Mouse (Mus musculus) Patski (cell line): ENCODE measurements around the gene Dhrs3. TPM values are rescaled to one million over a fixed set of nuclear protein-coding genes. Genes with fewer than 3 reads are reported as not detected.

Experiments
- ATAC-seq: fragments of 100-300 bp; one replicate; pipeline ENCODE4 v1.8.0; 2021
- CTCF ChIA-PET: fragments of 350-600 bp; sonication (Branson Sonifier 250); formaldehyde crosslinking; loops from one replicate; lab custom pipeline; 2022; ENCODE audit warnings: inconsistent platforms; lab: Charles Lee
- POLR2A ChIA-PET: fragments of 350-600 bp; sonication (Branson Sonifier 250); formaldehyde crosslinking; loops from one replicate; lab custom pipeline; 2022; ENCODE audit warnings: antibody characterized with exemption, inconsistent platforms; lab: Charles Lee
- DNase-seq: peaks from one replicate; pipeline ENCODE4 v3.0.0-alpha.2; 2011; ENCODE audit warnings: low read depth, low spot score
- H3K27me3 ChIP-seq: fragments of 371-371 bp; one replicate; pipeline ENCODE4 v1.5.1; 2021
- CTCF ChIP-seq: fragments of 100-300 bp; IDR thresholded peaks from one replicate; pipeline ENCODE4 v1.5.1; 2021
- in situ Hi-C: fragments of 300-500 bp; cut with MboI; formaldehyde crosslinking; loops from 3 replicates; pipeline ENCODE4 v1.11.1; 2018; ENCODE audit warnings: low pct_unique_long_range_greater_than_20kb, mixed read lengths
- polyA plus RNA-seq: library from polyadenylated mRNA; unstranded; gene quantifications from one replicate; pipeline ENCODE4 v1.2.3, GENCODE M21; 2021

Dhrs3 gene
- polyA plus RNA-seq, result 281 TPM

- in situ Hi-C loops, result loop anchor here (5.0 kb wide), 2 partner anchors 110 to 235 kb away; no protein-coding TSS in a partner anchor
- ATAC-seq (peak; percentile 49), DNase-seq (peak; percentile 70)
- CTCF ChIA-PET, result interaction anchor here (0.8 to 2.0 kb wide), 3 partner anchors 38 to 127 kb away, joined by 3 to 5 read pairs (median 4); no protein-coding TSS in a partner anchor
- TF ChIP-seq CTCF, result no peak
- no peaks in the 10 kb centered on the region for H3K27me3 ChIP-seq
- POLR2A ChIA-PET, result interaction anchor here (0.6 to 4.9 kb wide), 13 partner anchors 57 to 324 kb away, joined by 3 to 42 read pairs (median 4); no protein-coding TSS in a partner anchor
Measured at GRCm38 (mm10) chr4:144892133-144892936, at the start of gene Dhrs3. Dhrs3 (plus strand) TSS chr4:144892827.

GRCm38 (mm10) chr4:144861756-144862505 lies 30.7 kb upstream of the Dhrs3 start:
- ATAC-seq, result no peak
- in situ Hi-C loops, result loop anchor here (10.0 kb wide), 1 partner anchor 97 kb away; no protein-coding TSS in a partner anchor
- DNase-seq, result no peak
- TF ChIP-seq CTCF, result no peak
- POLR2A ChIA-PET, result no interaction called here
- peaks cover 3% of the 10 kb centered on the region for H3K27me3 ChIP-seq
- CTCF ChIA-PET, result no interaction called here

GRCm38 (mm10) chr4:144867926-144868325 lies 24.7 kb upstream of the Dhrs3 start:
- ATAC-seq (no peak), DNase-seq (no peak)
- in situ Hi-C loops, result loop anchor here (10.0 kb wide), 1 partner anchor 103 kb away; no protein-coding TSS in a partner anchor
- CTCF ChIA-PET, result no interaction called here
- POLR2A ChIA-PET, result no interaction called here
- H3K27me3 ChIP-seq, result no peaks in the 10 kb centered on the region
- no peak for TF ChIP-seq CTCF

GRCm38 (mm10) chr4:144868584-144868983 lies 24.0 kb upstream of the Dhrs3 start:
- in situ Hi-C loops, result loop anchor here (10.0 kb wide), 1 partner anchor 104 kb away; no protein-coding TSS in a partner anchor
- ATAC-seq, result no peak
- CTCF ChIA-PET, result no interaction called here
- H3K27me3 ChIP-seq, result no peaks in the 10 kb centered on the region
- DNase-seq, result no peak
- TF ChIP-seq CTCF, result no peak
- POLR2A ChIA-PET, result no interaction called here

DNA sequence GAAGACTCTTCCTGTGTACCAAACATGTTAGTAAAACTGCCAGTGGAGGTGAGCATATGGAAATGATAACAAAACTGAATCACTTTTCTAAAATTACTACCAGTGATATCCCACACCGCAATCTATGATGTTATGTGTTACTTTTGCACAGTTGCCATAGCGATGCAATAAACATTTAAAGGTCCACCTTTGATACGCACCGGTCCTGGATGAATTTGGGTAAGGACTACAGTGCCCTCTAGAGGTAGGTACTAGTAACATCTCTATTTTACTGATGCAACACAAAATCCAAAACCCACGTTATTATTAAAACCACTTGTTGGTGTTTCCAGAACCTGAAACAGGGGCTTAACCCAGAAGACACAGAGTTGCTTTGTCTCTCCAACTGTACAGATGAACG lies 19.7 kb upstream of the Dhrs3 start:
- ChIA-PET CTCF (no interaction called here), POLR2A (no interaction called here)
- in situ Hi-C loops, result no loop called here
- ATAC-seq (no peak), DNase-seq (no peak)
- H3K27me3 ChIP-seq, result no peaks in the 10 kb centered on the region
- peak; percentile 40 for TF ChIP-seq CTCF

DNA sequence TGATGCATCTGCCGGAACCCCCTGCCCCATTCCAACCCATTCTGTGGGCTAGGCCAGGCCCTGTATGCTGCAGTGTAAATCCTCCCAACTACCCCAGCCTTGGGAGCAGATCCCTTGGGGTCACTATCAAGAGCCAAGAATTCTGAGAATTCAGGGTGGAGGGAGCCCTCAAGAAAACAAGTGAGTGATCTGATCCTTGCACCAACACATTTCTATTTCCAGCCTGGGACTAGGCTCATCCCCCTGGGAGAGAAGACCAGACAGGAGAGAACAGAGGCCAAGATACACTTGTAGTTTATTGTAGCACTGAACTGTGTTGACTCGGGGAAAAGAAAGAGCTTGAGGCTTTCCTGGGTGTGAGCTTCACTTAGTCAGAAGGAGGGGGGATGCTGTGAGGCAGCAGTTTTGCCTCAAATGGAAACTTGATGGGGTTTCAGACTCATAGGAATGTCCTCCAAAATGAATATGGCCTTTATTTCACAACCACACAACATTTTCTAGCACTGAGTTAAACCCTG lies 17.0 kb upstream of the Dhrs3 start:
- in situ Hi-C loops, result no loop called here
- CTCF ChIA-PET, result interaction anchor here (5.3 kb wide), 1 partner anchor 14 kb away, joined by 30 read pairs; no protein-coding TSS in a partner anchor
- H3K27me3 ChIP-seq, result no peaks in the 10 kb centered on the region
- ATAC-seq (no peak), DNase-seq (no peak)
- POLR2A ChIA-PET, result interaction anchor here (0.6 kb wide), 1 partner anchor 180 kb away, joined by 3 read pairs; no protein-coding TSS in a partner anchor
- no peak for TF ChIP-seq CTCF

DNA sequence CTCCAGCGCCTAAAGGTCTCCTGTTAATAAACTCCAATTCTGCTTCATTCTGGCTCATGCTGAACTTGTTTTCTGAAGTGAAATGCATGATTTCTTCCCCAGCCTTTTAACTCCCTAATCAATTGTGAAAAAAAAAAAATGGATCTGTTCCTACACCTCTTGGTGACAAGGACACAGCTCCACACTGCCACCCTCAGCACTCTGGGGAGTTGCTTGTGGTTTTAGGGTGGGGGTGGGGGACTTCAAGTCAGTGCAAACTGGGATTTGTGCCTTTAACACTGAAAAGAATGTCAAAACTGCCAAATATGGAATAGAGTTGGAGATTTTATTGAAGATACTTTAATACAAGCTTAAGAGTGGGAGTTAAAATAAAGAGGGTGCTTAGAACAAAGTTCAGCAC lies 13.1 kb upstream of the Dhrs3 start:
- CTCF ChIA-PET, result interaction anchor here (5.3 kb wide), 1 partner anchor 10 kb away, joined by 30 read pairs; no protein-coding TSS in a partner anchor
- H3K27me3 ChIP-seq, result no peaks in the 10 kb centered on the region
- POLR2A ChIA-PET, result no interaction called here
- DNase-seq (no peak), ATAC-seq (no peak)
- in situ Hi-C loops, result no loop called here
- no peak for TF ChIP-seq CTCF

DNA sequence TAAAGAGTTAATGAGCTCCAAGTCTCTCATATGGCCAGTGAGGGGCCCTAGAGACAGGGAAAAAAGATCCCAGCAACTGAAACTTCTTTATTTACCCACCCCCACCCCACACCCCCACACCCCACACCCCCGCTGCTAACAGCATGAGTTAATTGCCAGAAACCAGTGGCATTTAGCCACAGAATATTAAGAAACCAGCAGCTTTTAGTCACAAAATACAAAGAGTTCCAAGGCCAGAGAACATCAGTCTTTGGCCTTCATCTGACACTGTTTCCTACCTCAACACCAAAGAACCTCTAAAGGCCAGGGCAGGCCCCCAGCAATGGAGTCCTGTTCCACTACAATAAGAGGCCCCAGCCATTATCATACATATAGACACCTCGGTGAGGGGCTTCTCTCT lies 11.3 kb upstream of the Dhrs3 start:
- ChIA-PET CTCF (no interaction called here), POLR2A (no interaction called here)
- DNase-seq (no peak), ATAC-seq (no peak)
- TF ChIP-seq CTCF, result no peak
- in situ Hi-C loops, result loop anchor here (10.0 kb wide), 3 partner anchors 317 to 467 kb away; partner anchors contain the start of gene Gm13124
- no peaks in the 10 kb centered on the region for H3K27me3 ChIP-seq

DNA sequence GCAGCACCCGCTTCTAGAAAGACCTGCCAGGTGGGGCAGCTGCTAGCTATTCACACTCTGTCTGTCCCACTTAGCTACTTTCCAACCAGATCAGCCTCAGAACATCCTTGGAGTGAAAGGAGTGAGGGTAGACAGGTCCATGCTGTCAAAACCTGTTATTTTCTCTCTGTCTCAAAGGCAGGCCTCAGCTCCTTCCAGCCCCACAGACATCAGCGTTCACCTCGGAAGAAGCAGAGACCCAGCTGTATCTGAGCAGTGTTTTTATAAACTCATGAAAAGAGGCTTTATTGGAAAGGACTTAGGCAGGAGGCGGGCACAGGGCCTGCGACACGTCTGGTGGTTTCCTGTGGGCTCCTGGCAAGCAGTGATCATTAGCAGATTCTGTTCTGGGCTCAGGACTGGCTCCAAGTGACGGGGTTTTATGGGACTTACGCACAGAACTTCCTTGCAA lies 9.7 kb upstream of the Dhrs3 start:
- in situ Hi-C loops, result loop anchor here (10.0 kb wide), 3 partner anchors 318 to 468 kb away; partner anchors contain the start of gene Gm13124
- TF ChIP-seq CTCF, result no peak
- ATAC-seq (no peak), DNase-seq (no peak)
- ChIA-PET POLR2A (no interaction called here), CTCF (no interaction called here)
- no peaks in the 10 kb centered on the region for H3K27me3 ChIP-seq

DNA sequence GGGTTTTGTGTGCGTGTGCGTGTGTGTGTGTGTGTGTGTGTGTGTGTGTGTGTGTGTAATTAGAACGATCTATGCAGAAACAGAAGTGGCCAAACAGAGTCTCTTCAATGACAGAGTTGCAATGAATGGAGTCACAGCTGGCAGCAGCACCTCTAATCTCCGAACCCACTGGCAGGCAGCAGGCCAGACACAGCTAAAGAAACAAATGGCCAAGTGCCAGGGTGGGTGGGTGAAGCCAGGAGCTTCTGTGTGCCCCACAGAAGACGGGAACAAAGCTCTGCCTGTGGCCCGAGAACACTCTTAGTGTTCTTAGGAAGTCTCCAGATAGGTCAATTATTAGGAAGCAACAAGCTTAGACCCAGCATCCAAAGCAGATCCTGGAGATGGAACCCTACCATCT lies 6.2 kb upstream of the Dhrs3 start:
- no peaks in the 10 kb centered on the region for H3K27me3 ChIP-seq
- ATAC-seq (no peak), DNase-seq (no peak)
- TF ChIP-seq CTCF, result no peak
- POLR2A ChIA-PET, result no interaction called here
- in situ Hi-C loops, result loop anchor here (10.0 kb wide), 3 partner anchors 322 to 472 kb away; partner anchors contain the start of gene Gm13124
- CTCF ChIA-PET, result no interaction called here
